ENCODE assay signal across 11 mouse cellular contexts in genomic region chr5:111217447-111218110, GRCm38 (mm10).
DNase-seq lines count a peak whose midpoint lies in the region; ATAC-seq lines count a peak whose summit lies in the region.
"Had no signal": no experiment of that assay in that cellular context is flagged by ENCODE, and none has a peak within 500 bp of the region (broad histone marks: within the 10 kb centered on the region; RNA-seq: fewer than 3 reads in every experiment).

No protein-coding gene starts in this region.

- peak; percentile 32; the same call in 1 of the 2 replicates for ATAC-seq in heart, embryonic 15.5 days (replicated peaks; ENCODE audit: insufficient number of reproducible peaks, insufficient read depth, low FRiP score, low read depth)
- ATAC-seq in forebrain, embryonic 13.5 days = 0 out of 2 replicates have a peak, but pooled peaks have one; percentile 13
- peak; percentile 29; the same call in 1 of the 2 replicates for ATAC-seq in kidney, embryonic 16.5 days (ENCODE audit: low FRiP score, low TSS enrichment)
- ATAC-seq in midbrain, embryonic 13.5 days = no peak
- ATAC-seq in monocyte, adult 5-6 weeks (replicated peaks; ENCODE audit: insufficient number of reproducible peaks, low FRiP score, low TSS enrichment, poor library complexity, severe bottlenecking) = no peak

- no peak overlapping the region for H3K4me2 ChIP-seq in heart, embryonic 15.5 days
- H3K4me2 ChIP-seq in forebrain, embryonic 13.5 days = 0 out of 2 replicates have a peak overlapping the region, but pooled peaks have one; percentile 24
- no peak overlapping the region for H3K4me2 ChIP-seq in kidney, embryonic 16.5 days (replicated peaks; ENCODE audit: low read depth, low read length)
- H3K4me2 ChIP-seq in midbrain, embryonic 13.5 days (replicated peaks) = no peak overlapping the region
- H3K4me2 ChIP-seq: embryonic facial prominence, embryonic 13.5 days had no signal

- 53% methylated on average over 18 of the region's 18 CpGs for WGBS in heart, embryonic 15.5 days
- WGBS in forebrain, embryonic 13.5 days = 73% methylated on average over 18 of the region's 18 CpGs
- 49% methylated on average over 18 of the region's 18 CpGs for WGBS in kidney, embryonic 16.5 days
- WGBS in midbrain, embryonic 13.5 days = 64% methylated on average over 18 of the region's 18 CpGs

- no peaks in the 10 kb centered on the region for H3K36me3 ChIP-seq in heart, embryonic 15.5 days
- no peaks in the 10 kb centered on the region for H3K36me3 ChIP-seq in forebrain, embryonic 13.5 days (ENCODE audit: poor library complexity, severe bottlenecking)
- H3K36me3 ChIP-seq in kidney, embryonic 16.5 days (ENCODE audit: insufficient read depth, low read length) = no peaks in the 10 kb centered on the region
- H3K36me3 ChIP-seq in midbrain, embryonic 13.5 days = no peaks in the 10 kb centered on the region
- H3K36me3 ChIP-seq: embryonic facial prominence, embryonic 13.5 days had no signal

- H3K4me1 ChIP-seq in heart, embryonic 15.5 days (replicated peaks) = peaks cover 27% of the 10 kb centered on the region
- peaks cover 88% of the 10 kb centered on the region for H3K4me1 ChIP-seq in forebrain, embryonic 13.5 days
- H3K4me1 ChIP-seq in kidney, embryonic 16.5 days (ENCODE audit: insufficient read depth, low read length) = peaks cover 66% of the 10 kb centered on the region
- H3K4me1 ChIP-seq in midbrain, embryonic 13.5 days (replicated peaks) = peaks cover 95% of the 10 kb centered on the region

- H3K4me3 ChIP-seq in heart, embryonic 15.5 days = no peak overlapping the region
- H3K4me3 ChIP-seq in forebrain, embryonic 13.5 days = no peak overlapping the region
- no peak overlapping the region for H3K4me3 ChIP-seq in kidney, embryonic 16.5 days (ENCODE audit: low read length)
- no peak overlapping the region for H3K4me3 ChIP-seq in midbrain, embryonic 13.5 days (replicated peaks)
- H3K4me3 ChIP-seq: embryonic facial prominence, embryonic 13.5 days had no signal

- no peak overlapping the region for H3K9ac ChIP-seq in heart, embryonic 15.5 days
- peak overlapping the region; percentile 23; the same call in 1 of the 2 replicates for H3K9ac ChIP-seq in forebrain, embryonic 13.5 days
- H3K9ac ChIP-seq in kidney, embryonic 16.5 days (replicated peaks; ENCODE audit: low read length) = no peak overlapping the region; the same call in 1 of the 2 replicates
- H3K9ac ChIP-seq in midbrain, embryonic 13.5 days (replicated peaks) = no peak overlapping the region

- DNase-seq in heart, postnatal 25 days (ENCODE audit: low spot score) = no peak
- no peak for DNase-seq in ovary, postnatal 10 days (ENCODE audit: low spot score)
- no peak for DNase-seq in gastrocnemius, postnatal 36 days
- DNase-seq: adrenal gland, adult 2 months; right cerebral cortex, postnatal 25 days had no signal

- H3K9me3 ChIP-seq in heart, embryonic 15.5 days (replicated peaks) = no peaks in the 10 kb centered on the region
- no peaks in the 10 kb centered on the region for H3K9me3 ChIP-seq in forebrain, embryonic 13.5 days (replicated peaks)
- H3K9me3 ChIP-seq in kidney, embryonic 16.5 days (ENCODE audit: low read length) = no peaks in the 10 kb centered on the region
- no peaks in the 10 kb centered on the region for H3K9me3 ChIP-seq in midbrain, embryonic 13.5 days
- H3K9me3 ChIP-seq: embryonic facial prominence, embryonic 13.5 days had no signal

- intact Hi-C loops in heart, postnatal 25 days (cut with DNase I) = no loop called here
- intact Hi-C loops in gastrocnemius, postnatal 36 days (cut with DNase I) = no loop called here

- H3K27me3 ChIP-seq in heart, embryonic 15.5 days = no peaks in the 10 kb centered on the region
- H3K27me3 ChIP-seq in forebrain, embryonic 13.5 days = no peaks in the 10 kb centered on the region
- H3K27me3 ChIP-seq in kidney, embryonic 16.5 days (ENCODE audit: insufficient read depth, low read length) = no peaks in the 10 kb centered on the region
- peaks cover 10% of the 10 kb centered on the region; the same call in 1 of the 2 replicates for H3K27me3 ChIP-seq in midbrain, embryonic 13.5 days
- H3K27me3 ChIP-seq: embryonic facial prominence, embryonic 13.5 days had no signal

- peak overlapping the region; percentile 54 for H3K27ac ChIP-seq in heart, embryonic 15.5 days
- peak overlapping the region; percentile 95 for H3K27ac ChIP-seq in forebrain, embryonic 13.5 days
- peak overlapping the region; percentile 44 for H3K27ac ChIP-seq in kidney, embryonic 16.5 days (ENCODE audit: low read length)
- peak overlapping the region; percentile 66 for H3K27ac ChIP-seq in midbrain, embryonic 13.5 days

Comparison
In these comparisons a context has a peak if more than half of its experiments do, and no peak if none do; other contexts are left out.
1. ATAC-seq: peak in heart, embryonic 15.5 days (single experiment), forebrain, embryonic 13.5 days (single experiment) and kidney, embryonic 16.5 days (single experiment); none in midbrain, embryonic 13.5 days (single experiment) and monocyte, adult 5-6 weeks (single experiment).
2. H3K27ac ChIP-seq: peak in every context shown above with its lines; median percentile 95 in forebrain, embryonic 13.5 days; 66 in midbrain, embryonic 13.5 days; 54 in heart, embryonic 15.5 days; 44 in kidney, embryonic 16.5 days.